Mouse (Mus musculus): ENCODE results near the gene Exosc5.

The Exosc5 gene

DNA sequence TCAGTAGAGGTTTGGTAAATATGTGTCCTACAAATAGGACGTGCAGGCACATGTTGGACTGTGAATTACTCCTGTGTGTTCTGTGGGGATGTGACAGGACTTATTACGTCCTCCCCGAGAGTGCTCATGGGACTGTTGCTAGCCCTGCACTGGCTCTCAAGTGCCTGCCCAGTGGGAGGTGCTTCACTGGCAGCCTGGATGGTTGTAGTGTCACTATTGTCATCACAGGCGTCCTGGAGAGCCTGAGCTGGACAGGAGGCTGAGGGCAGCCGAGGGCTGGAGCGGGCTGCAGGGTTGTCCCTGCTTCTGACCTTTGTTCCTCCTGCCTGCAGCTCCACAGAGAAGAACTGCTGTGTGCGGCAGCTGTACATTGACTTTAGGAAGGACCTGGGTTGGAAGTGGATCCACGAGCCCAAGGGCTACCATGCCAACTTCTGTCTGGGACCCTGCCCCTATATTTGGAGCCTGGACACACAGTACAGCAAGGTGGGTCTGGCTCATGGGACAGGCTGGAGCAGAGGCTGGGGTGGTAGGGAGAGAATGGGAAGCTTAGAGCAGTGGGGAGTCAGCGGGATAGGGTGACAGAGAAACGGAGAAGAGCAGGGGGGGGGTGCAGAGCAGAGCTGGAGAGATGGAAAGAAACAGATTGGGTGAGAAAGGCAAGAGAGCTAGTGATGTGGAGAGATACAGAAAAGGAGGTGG is 45.0 kb downstream of the Exosc5 start:
- CTCF ChIA-PET = no interaction called here

DNA sequence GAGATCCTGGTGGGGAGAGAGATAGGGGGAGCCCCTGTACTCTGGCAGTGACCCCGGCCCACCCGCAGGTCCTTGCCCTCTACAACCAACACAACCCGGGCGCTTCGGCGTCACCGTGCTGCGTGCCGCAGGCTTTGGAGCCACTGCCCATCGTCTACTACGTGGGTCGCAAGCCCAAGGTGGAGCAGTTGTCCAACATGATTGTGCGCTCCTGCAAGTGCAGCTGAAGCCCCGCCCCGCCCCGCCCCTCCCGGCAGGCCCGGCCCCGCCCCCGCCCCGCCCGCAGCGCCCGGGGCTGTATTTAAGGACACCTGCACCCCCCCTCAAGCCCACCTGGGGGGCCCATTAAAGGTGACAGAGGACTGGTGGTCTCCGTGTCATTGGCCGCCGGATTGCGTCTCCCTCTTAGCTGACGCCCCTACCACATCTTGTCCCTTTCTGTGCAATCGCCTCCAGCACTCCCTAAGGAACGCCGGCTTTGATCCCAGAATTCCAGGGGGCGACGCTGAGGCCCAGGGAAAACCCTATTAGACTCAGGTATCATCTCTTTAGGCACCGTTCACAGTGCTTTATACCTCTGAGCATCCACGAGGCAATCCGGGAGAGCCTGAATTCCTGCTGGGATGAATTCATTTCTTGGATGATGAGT is 45.9 kb downstream of the Exosc5 start:
- CTCF ChIA-PET = no interaction called here

DNA sequence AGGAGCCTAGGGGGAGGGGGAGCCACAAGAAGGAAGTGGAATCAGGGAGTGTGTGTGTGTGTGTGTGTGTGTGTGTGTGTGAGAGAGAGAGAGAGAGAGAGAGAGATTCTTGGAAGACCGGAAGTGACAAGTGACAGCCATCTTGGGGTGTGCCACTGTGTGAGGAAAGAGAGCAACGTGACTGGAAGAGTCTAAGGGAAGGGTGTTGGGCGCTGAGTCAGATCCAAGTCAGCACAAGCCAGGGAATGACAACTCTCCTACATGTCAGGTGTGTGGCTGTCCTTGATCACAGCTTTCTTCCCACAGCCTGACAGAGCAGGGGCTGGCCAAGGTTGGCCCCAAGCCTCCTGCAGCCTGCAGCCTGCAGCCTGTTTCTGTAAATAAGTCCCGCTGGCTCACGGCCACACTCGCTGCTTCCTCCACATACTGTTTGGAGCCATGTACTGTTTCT is 46.9 kb downstream of the Exosc5 start:
- CTCF ChIA-PET = no interaction called here

DNA sequence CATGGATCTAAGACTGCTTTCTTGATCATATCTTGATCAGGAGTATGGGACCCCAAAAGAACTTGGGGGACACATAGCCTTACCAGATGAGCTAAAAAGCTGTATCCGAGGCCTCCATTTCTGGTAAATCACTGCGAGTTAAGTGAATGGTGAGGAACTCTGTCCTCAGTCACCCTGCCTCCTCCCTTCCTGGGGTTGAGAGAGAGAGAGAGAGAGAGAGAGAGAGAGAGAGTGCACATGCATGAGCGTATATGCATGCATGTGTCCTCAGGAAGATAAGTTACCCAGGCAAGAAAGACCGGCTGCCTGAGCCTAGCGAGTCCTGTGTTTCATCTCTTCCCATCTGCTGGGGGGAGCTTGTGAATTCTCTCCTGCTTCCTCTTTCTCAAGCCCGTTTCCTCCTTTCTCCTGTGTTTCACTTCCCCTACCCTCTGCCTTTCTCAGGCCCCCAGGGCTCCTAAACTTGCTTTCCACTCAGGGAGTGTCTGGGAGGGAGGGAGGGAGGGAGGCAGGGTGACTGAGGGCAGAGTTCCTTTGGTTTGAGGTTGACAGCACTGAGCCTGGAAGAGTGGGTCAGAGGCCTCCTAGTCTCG is 47.7 kb downstream of the Exosc5 start:
- CTCF ChIA-PET = no interaction called here

DNA sequence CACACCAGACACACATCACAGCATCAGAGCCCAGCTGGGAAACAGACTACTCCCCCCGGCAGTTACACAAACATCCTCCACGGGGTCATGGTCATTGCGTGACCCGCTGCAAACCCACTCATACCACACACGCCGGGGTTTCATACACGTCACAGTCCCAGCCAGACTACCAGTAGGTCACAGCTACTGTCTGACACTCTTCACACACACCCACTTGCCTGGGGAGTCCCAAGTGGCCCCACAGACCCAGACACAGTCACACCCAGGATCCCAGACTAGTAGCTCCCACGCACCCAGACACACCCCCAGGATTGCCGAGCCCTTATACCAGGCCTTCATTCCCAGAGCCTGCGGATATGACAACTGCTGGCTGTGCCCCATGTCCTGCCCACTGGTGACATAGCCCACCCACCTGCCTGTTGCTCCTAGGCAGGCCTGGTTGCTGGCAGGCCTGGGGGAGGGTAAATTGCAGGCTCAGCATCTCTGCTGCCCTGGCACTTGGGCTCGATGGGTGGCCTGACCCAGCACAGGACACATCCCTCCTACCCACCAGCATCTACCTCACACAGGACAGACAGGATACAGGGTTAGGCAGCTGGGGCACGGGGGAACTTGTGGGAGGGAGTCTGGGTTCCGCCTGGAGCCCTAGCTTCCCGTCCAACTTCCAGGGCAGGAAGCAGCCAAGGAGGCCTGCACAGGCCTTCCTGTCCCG is 48.8 kb downstream of the Exosc5 start:
- CTCF ChIA-PET = interaction anchor here (0.7 kb wide), 1 partner anchor 34 kb away, joined by 4 read pairs; no protein-coding TSS in a partner anchor

DNA sequence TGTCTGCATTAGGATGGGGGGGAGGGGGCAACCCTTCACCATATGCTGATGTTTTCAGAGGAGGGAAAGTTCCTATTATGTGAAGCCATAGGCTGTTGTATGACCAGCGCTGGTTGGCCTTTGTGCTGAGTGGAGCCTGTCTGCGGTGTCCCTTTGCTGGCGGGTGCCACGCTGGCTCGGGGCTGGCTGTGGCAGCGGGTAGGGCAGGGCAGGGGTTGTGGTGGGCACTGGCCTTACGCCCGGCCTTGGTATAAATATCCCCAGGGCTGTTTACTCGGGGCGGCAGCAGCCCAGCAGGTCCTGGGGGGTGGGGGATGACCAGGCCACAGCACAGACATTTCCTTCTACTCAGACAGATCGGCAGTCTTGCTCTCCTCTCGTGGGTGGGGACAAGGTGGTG is 51.0 kb downstream of the Exosc5 start:
- CTCF ChIA-PET = interaction anchor here (0.7 kb wide), 1 partner anchor 1761 kb away, joined by 4 read pairs; no protein-coding TSS in a partner anchor

DNA sequence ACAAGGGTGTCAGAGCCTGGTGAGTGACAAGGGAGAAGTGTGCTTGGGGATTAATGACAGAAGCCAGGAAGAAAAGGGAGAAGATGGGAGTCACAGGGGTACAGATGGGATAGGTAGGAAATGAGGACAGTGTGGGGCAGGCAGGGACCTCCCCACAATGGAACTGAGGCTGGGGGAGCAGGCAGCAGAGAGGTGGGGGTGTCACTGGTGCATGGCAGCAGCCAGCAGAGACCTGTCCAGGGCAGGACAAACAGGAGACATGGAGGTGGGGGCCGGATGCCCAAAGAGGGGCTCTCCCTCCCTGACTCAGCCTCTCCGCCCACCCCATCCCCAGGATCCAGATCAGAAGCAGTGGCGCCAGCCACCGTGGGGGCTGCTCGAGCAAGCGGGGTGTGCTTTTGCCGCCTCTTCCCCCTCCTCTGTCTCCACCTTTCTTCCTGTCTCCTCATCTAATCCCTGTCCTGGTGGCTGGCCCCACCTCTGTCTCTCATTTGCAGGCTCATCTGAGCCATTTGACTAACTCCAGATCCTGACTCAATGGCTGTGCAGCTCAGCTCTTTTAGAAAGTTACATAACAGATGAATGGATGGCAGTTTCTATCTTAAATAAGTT is 51.7 kb downstream of the Exosc5 start:
- CTCF ChIA-PET = interaction anchor here (0.7 kb wide), 1 partner anchor 1761 kb away, joined by 4 read pairs; no protein-coding TSS in a partner anchor

DNA sequence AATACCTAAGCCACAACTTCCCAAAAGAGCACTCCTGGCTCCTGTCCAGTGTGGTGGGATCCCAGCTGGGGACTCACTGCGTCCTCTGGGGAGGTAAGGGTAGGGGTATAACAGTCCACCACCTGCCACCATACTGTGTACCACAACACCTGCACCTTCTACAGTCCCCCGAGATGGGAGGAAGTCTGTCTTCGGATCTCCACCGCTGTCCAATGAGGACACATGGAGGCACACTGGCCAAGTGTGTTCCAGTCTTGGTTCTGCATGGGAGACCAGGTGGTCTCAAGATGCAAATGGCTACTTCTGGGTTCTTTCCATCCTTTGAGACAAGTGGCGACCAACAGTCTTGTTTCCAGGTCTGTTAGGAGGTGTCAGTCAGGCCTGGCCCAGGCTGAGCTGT is 52.2 kb downstream of the Exosc5 start:
- CTCF ChIA-PET = no interaction called here

DNA sequence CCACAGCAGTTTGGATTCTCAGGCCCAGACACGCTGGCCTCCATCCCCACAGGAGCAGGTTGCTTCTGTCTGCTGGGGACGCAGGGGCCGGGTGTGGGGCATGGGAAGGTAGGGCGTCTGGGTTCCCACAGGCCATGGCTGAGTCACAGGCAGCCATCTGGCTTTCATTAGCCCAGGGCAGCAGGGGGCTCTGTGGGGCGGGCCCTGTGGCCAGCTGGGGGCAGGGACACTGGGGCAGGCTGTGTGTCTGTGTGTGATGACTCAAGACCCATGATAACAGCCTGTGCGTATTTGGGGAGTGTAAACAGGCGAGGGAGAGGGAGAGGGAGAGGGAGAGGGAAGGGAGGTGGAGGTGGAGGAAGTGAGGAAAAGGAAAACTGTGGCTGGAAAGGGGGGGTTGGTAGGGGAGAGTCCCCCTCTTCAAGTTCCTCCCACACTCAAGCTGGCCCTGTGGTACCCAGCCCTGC is 52.8 kb downstream of the Exosc5 start:
- CTCF ChIA-PET = no interaction called here

DNA sequence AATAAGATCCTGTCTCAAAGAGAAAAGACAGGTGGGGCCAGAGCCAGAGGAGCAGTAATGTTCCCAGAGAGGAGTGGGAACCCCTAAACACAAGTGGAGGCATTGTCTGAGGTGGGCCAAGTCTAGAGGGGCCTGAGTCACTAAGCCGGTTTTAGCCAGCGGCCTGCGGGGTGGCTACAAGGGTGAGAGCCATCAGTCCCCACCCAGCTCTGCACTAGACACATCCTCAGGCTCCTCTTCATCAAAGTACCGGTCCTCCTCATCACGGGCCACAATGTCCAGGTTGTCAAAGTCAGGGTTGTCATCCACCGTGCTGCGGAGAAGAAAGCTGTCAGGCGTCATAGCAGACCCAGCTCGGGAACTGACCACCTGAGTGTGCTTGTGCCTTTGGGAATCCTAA is 53.8 kb downstream of the Exosc5 start:
- CTCF ChIA-PET = no interaction called here

DNA sequence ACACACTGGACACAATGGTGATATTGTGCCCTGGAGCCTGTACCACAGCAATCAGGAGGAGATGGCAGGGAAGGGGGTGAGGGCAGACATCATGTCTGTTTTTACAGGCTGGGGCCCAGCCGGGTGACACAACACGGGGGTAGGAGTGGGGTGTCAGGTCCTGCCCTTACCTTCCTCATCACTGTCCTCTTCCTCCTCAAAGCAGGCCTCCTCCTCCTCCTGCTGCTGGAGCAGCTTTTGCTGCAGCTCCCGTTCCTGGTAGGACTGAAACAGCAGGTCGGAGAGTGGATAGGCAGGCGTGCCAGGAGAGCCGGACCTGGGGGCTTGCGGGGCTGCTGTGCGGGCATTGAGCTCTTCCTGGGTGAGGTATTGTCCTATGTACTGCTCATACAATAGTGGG is 55.6 kb downstream of the Exosc5 start:
- CTCF ChIA-PET = no interaction called here

DNA sequence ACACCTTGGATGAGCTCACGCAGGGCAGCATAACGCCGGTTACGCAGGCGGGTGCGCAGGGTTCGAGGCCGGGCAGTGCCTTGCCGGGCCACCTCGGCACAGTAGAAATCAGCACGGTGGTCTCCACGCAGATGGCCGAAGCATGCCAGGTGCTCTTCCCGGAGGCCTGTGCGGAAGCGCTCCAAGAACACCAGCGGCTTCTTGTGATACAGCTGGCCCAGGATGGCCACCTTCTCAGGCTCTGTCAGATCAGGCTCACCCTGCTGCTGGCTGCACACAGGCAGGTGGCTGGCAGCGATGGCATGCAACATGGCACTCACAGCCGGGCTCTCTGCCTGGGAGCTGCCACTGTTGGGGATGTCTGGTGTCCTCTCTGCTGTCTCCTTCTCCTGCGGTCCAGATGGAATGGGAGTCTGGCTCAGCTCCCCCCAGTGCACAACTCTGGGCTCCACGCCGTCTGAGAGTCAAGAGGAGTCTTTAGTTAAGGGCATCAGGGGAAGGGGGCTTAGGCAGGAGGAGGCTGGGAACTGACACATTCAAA is 56.8 kb downstream of the Exosc5 start:
- CTCF ChIA-PET = no interaction called here

DNA sequence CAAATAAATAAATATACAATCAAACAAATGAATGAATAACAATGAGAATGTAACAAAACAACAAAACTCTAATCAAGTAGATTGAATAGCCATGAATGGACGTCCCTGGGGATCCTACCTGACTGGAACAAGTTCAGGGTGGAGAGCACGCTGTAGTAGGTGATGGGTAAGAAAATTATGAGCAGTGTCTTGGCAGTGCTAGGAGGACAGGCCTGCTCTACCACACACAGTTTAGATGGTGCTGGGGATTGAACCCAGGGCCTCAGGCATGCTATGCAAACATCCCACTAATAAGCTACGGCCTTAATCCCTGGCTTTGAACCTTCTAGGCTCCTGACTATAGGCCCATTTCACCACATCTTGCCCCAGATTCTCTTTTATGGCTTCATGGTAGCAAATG is 58.5 kb downstream of the Exosc5 start:
- CTCF ChIA-PET = no interaction called here

DNA sequence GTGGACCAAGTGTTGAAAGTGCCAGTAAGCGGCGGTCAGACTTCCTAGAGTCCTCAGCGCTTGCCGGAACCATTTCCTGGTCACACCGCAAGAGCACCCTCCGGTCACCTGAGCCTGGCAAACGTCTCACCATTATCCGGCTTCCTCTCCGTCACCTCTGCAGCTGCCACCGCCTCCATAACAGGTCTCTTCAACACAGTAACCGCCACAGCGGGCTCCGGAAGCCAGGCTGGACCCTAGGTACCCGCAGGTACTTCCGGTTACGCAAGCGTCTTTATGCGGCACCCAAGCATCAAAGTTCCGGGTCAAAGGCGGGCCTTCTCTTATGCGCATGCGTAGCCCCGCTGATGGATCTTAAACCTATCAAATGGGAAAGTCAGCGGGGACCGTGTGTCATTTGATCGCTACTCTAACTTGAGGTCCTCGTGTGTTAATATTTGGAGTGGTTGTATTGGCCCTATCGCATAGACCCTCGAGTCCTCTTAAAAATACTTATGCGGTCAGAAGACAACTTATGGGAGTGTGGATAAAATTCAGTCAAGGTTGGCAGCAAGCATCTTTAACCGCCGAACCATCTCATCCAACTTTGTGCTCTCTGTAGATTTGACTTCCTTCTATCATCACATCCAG is 59.9 kb downstream of the Exosc5 start, which contains the start of gene Ccdc97:
Ccdc97 (minus strand) TSS at position 301 of the 630 bp plus-strand sequence.
- CTCF ChIA-PET = no interaction called here

DNA sequence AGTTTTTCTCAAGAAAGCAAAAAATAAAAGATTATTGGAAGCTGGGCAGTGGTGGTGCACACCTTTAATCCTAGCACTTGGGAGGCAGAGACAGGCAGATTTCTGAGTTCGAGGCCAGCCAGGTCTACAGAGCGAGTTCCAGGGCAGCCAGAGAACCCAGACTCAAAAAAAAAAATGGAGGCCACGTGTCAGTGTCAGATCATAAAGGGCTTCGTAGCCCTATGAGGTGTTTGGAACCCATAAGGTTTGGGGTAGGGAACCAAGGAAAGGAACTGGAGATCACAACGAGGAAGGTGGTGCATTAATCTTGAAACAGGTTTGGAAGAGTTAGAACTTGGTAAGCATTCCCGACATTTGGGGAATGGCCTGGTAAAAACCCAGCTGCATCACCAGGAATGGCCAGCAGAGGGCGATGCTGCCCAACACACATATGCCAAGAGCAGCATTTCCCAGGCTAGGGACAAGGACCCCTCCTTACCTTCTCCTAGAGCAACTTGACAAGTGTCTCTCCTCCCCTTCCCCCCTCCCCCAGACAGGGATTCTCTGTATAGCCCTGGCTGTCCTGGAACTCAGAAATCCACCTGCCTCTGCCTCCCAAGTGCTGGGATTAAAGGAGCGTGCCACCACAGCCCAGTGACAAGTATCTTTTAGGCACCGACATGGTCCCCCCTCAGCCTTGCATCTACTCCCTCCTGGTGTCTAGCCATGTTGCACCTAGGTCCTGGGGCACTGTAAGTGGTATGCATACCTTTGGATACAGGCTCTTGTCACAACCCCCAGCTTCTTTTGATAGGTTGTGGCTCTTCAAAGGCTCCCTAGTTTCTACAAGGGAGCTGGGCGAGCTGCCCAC is 61.0 kb downstream of the Exosc5 start:
- CTCF ChIA-PET = interaction anchor here (0.5 to 1.1 kb wide), 2 partner anchors 32 to 46 kb away, joined by 3 to 4 read pairs; no protein-coding TSS in a partner anchor

DNA sequence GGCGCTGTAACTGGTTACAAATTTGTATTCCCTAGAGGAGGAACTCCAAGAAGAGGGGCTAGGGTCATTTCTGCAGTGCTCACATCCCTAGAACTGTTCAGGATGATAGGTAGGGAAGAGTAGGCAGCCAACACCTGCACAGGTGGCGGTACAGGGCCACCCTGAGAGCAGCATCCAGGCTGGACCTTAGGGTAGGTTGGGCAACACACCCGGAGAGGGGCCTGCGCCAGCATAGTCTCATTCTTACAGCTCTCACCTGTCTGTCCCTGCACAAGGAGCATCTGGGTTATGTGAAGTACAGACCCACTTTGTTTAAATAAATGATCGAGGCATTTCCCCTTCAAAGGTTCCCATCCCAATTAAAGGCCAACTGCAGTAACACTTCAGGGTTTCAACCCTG is 61.8 kb downstream of the Exosc5 start:
- CTCF ChIA-PET = interaction anchor here (0.5 to 1.1 kb wide), 2 partner anchors 33 to 45 kb away, joined by 3 to 4 read pairs; no protein-coding TSS in a partner anchor

All from spleen, embryonic (tissue).